Mouse (Mus musculus): Measurements from ENCODE around the gene Mtf2.
A peak's percentile ranks its signal among the peaks of the same experiment; 100 is the strongest.
"Not testable (repeated sequence)": the region's sequence is repeated elsewhere in the genome, so short reads cannot be mapped to it uniquely, and the experiment has no call there.

The Mtf2 gene

DNA sequence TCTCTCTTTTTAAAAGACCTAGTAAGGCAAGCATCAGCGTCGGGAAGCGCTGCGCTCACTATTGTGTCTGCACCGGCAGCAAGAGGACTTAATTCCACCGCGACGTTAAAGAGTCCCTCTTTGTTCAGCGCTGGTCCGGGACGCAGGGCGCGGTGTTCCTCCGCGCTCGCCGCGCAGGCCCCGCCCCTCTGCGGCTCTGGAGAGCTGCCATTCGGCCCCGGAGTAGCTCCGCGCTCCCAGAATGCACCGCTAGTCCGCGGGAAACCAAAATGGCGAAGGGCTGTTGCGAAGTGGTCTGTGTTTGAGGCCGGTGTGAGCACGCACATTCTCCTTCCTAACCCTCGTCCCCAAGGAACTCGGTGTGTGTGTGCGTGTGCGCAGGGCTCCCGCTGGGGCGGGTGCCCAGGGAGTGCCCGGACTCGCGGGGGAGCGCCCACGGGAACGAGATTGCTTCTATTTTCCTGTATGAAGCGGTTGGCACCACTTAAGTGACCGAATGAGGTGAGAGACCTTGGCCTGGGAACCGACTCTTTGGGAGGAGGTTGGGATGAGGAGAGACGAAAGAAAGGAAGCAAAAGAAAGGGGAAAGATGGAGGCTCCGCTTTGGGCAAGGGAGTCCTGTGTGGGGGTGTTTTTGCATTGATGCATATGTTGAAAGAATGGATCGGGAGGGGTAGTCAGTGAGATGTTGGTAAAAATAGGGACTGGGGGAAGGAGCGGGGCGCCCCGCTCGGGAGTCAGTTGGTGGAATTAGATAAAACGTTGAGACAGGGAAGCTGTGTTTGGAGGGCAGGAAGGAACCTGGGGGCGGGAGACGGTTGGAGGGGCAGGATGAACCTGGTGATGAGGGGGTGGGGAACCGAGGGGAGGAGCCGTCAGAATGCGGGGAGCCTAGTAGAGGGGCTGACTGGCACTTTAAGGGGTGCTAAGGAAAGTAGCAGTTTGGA lies at the start of gene Mtf2:
TSS of gene Mtf2 (plus strand) at position 210 of the 947 bp plus-strand sequence.
- H3K36me3 ChIP-seq (ENCODE audit: control insufficient read depth, insufficient read depth, low read length, poor library complexity, severe bottlenecking), result no peaks in the 10 kb centered on the region
- H3K27me3 ChIP-seq (ENCODE audit: control insufficient read depth, insufficient read depth, low read length, poor library complexity, severe bottlenecking), result 0 out of 2 replicates have a peak, but pooled peaks cover 2% of the 10 kb centered on the region
- peak; percentile 97 for DNase-seq (ENCODE audit: low read depth, low spot score)

DNA sequence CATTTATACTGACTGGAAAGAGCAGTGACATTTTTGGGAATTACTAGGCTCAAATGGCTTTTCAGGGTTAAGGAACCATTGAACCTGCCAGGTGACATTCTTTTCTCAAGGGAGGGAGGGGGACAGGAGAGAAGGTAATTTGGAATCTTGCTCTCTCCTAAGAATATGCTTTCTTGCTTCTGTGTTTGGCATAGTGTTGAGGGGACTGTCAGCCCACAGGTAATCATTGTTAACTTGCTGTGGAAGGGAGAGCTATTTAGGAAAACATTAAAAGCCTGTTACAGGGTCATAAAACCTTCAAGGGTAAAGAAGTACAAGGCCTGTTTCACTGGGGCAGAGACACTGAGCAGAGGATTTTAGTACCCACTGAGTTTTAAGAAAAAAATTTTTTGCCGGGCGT lies 48.2 kb upstream of the Mtf2 start:
- no peak for DNase-seq (ENCODE audit: low read depth, low spot score)
- Histone ChIP-seq H3K36me3 (ENCODE audit: control insufficient read depth, insufficient read depth, low read length, poor library complexity, severe bottlenecking) (no peaks in the 10 kb centered on the region), H3K27me3 (ENCODE audit: control insufficient read depth, insufficient read depth, low read length, poor library complexity, severe bottlenecking) (no peaks in the 10 kb centered on the region; the same call in 1 of the 2 replicates)

DNA sequence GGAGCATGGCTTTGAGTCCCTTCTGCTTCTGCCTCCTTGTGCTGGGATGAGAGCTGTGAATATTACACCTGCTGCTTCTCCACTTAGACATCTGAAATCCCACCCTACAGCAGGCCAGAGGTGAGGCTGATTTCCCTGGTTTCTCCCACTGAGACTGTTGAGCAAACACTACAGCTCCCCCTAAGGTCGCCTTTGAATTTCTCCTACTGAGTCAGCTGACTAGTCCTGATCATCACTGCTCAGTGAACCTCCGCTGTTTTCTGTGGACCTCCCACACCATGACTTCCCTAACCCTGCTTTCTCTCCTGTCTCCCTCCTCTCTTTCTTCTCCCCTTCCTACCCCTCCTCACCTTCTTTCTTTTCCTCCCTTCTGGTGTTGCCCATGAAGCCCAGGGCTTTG lies 46.1 kb upstream of the Mtf2 start:
- H3K36me3 ChIP-seq (ENCODE audit: control insufficient read depth, insufficient read depth, low read length, poor library complexity, severe bottlenecking), result no peaks in the 10 kb centered on the region
- no peaks in the 10 kb centered on the region; the same call in 1 of the 2 replicates for H3K27me3 ChIP-seq (ENCODE audit: control insufficient read depth, insufficient read depth, low read length, poor library complexity, severe bottlenecking)
- peak; percentile 16 for DNase-seq (ENCODE audit: low read depth, low spot score)

DNA sequence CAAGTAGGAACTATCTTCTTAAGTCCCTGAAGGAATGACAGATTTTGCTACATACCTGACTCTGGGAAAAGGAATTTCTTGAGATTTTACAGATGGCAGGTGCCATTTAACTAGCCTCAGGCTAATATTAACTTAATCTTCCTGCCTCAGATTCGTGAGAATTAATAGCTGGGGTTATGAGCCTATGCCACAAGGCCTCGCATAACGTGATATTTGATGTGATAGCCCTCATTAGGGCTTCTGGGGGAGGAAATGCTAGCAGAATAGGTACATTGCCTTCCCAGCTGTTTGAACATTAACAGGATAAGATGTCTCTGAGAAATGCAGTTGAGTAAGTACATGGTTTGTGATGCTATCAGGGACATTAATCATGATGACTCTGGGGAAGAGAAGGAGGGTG lies 44.1 kb upstream of the Mtf2 start:
- Histone ChIP-seq H3K27me3 (ENCODE audit: control insufficient read depth, insufficient read depth, low read length, poor library complexity, severe bottlenecking) (no peaks in the 10 kb centered on the region; the same call in 1 of the 2 replicates), H3K36me3 (ENCODE audit: control insufficient read depth, insufficient read depth, low read length, poor library complexity, severe bottlenecking) (no peaks in the 10 kb centered on the region)
- no peak for DNase-seq (ENCODE audit: low read depth, low spot score)

DNA sequence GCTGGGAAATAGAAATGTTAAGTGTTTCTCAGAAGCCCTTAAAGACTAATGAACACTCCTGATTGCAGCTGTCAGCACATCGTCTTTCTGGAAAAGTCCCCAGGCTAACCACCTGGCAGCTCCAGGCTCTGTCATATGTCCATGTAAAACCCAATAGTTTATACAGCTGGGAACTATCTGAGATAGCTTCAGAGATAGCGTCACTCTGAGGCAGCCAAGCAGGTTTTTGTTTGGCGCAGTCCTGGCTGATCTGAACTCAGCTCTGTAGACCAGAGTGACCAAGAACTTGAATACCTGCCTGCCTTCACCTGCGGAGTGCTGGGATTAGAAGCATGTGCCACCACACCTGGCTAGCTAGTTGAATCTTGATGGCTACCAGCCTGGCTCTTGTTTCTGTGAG lies 37.2 kb upstream of the Mtf2 start:
- H3K36me3 ChIP-seq (ENCODE audit: control insufficient read depth, insufficient read depth, low read length, poor library complexity, severe bottlenecking), result no peaks in the 10 kb centered on the region
- H3K27me3 ChIP-seq (ENCODE audit: control insufficient read depth, insufficient read depth, low read length, poor library complexity, severe bottlenecking), result no peaks in the 10 kb centered on the region; the same call in 1 of the 2 replicates
- no peak for DNase-seq (ENCODE audit: low read depth, low spot score)

DNA sequence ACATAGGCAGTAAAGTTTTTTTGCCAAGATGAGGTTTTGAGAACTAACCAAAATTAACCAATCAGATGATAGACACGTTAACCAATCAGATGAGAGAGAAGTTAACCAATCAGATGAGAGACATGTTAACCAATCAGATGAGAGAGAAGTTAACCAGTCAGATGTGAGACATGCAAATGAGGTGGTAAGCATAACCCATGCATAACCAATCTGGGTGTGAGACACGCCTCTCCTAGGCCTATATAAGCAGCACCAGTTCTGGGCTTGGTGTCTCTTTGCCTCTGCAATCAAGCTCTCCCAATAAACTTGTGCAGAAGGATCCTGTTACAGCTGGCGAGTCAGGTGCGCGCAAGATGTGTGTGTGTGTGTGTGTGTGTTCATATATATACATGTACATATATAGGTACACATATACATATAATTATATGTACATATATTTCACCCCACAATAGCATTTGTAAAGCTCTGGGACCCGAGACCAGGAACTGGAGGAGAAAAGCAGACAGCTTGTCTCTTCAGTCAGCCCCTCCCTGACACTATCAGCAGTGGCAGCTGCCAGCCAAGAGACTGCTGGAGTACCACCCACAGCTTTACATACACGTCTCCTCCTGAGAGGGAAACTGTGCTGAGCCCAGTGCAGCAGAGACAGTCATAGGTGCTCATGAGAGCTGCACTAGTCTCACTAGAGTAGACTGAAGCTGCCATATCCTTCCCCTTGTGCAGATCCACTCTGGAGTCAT lies 36.5 kb upstream of the Mtf2 start:
- DNase-seq (ENCODE audit: low read depth, low spot score); H3K27me3 ChIP-seq (ENCODE audit: control insufficient read depth, insufficient read depth, low read length, poor library complexity, severe bottlenecking): not testable (repeated sequence)

DNA sequence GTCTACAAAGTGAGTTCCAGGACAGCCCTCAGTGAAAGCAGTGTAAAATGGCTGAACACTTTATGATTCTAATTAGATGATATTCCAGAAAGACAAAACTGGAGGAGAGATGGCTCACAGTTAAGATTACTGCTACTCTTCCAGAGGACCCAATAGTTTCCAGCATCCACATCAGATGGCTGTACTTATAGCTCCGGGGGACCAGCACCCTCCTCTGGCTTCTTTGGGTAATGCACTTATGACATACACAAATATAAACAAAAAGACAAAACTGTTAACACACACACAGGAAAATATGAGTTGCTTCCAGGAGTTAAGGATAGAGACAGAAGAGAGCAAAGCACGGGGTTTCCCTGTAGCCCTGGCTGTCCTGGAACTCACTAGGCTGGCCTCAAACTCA lies 35.5 kb upstream of the Mtf2 start:
- peak; percentile 39 for DNase-seq (ENCODE audit: low read depth, low spot score)
- Histone ChIP-seq H3K27me3 (ENCODE audit: control insufficient read depth, insufficient read depth, low read length, poor library complexity, severe bottlenecking) (no peaks in the 10 kb centered on the region), H3K36me3 (ENCODE audit: control insufficient read depth, insufficient read depth, low read length, poor library complexity, severe bottlenecking) (no peaks in the 10 kb centered on the region)

More for the DNA sequence above, 36.5 kb upstream of the Mtf2 start:
- H3K36me3 ChIP-seq (ENCODE audit: control insufficient read depth, insufficient read depth, low read length, poor library complexity, severe bottlenecking), result not testable (repeated sequence)

DNA sequence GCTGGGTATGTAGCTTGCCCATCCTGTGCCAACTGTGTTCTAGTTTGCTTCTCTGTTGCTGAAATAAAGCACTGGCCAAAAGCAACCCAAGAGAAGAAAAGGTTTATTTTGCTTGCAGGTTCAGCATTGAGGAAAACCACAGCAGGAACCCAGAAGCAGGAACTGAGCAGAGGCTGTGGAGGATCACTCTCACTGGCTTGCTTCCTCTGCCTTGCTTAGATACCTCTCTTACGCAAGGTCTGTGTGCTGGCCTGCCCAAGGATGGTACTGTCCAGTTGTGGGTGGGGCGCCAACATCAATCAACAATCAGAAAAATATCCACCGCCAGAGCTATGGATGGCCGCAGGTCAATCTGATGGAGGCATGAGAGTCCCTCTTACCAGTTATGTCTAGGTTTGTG lies 34.2 kb upstream of the Mtf2 start:
- no peaks in the 10 kb centered on the region for H3K27me3 ChIP-seq (ENCODE audit: control insufficient read depth, insufficient read depth, low read length, poor library complexity, severe bottlenecking)
- H3K36me3 ChIP-seq (ENCODE audit: control insufficient read depth, insufficient read depth, low read length, poor library complexity, severe bottlenecking), result no peaks in the 10 kb centered on the region
- DNase-seq (ENCODE audit: low read depth, low spot score), result no peak

DNA sequence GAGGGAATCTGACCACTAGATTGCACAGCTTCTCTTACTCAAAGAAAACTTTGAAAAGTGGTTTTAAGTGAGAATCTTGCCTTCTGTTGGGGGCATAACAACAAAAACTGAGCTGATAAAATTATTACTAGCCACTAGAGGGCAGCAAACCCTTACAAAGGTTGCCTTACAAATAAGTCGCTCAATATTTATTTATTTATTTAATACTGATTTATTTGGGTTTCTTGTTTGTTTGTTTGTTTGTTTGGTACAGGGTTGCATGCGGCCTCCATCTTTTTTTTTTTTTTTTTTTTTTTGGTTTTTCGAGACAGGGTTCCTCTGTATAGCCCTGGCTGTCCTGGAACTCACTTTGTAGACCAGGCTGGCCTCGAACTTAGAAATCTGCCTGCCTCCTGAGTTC lies 31.3 kb upstream of the Mtf2 start:
- DNase-seq (ENCODE audit: low read depth, low spot score), result peak; percentile 81
- H3K36me3 ChIP-seq (ENCODE audit: control insufficient read depth, insufficient read depth, low read length, poor library complexity, severe bottlenecking), result no peaks in the 10 kb centered on the region
- no peaks in the 10 kb centered on the region for H3K27me3 ChIP-seq (ENCODE audit: control insufficient read depth, insufficient read depth, low read length, poor library complexity, severe bottlenecking)

DNA sequence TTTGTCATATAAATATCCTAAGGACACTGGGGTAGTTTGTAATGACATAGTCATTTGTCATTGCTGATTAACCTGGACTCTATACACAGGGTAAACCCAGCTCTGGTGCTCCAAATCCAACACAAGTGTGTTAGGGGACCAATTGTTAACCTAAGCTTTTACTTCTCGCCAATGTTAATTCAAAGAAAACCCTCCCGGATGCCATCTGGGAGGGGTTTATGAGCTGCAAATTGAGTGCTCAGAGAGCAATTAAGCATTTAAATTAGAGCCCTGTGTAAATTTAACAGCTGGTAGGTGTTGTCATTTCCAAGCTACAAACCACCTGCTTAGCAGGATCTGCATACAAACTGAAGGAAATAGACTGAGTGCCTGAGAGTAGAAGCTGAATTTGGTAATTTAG lies 30.0 kb upstream of the Mtf2 start:
- H3K27me3 ChIP-seq (ENCODE audit: control insufficient read depth, insufficient read depth, low read length, poor library complexity, severe bottlenecking), result no peaks in the 10 kb centered on the region
- no peak for DNase-seq (ENCODE audit: low read depth, low spot score)
- no peaks in the 10 kb centered on the region for H3K36me3 ChIP-seq (ENCODE audit: control insufficient read depth, insufficient read depth, low read length, poor library complexity, severe bottlenecking)

DNA sequence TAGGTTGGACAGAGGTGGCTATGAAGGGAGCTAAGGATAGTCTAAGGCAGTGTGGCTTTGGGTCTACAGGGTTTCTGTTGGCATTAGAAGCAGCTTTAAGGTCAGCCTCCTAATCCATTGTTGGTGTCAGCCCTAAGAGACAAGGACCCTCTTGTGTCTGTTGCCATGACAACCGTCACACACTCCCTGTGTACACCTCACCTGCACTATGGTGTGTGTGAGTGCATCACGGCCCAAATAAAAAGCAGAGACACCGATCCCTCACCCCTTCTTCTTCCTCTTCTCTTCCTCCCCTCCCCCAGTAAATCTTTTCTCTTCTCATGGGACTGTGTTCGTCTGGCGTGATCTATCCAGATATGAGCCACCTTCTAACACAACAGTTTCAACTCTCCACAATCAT lies 23.4 kb upstream of the Mtf2 start:
- Histone ChIP-seq H3K27me3 (ENCODE audit: control insufficient read depth, insufficient read depth, low read length, poor library complexity, severe bottlenecking) (no peaks in the 10 kb centered on the region), H3K36me3 (ENCODE audit: control insufficient read depth, insufficient read depth, low read length, poor library complexity, severe bottlenecking) (no peaks in the 10 kb centered on the region)
- DNase-seq (ENCODE audit: low read depth, low spot score), result no peak

DNA sequence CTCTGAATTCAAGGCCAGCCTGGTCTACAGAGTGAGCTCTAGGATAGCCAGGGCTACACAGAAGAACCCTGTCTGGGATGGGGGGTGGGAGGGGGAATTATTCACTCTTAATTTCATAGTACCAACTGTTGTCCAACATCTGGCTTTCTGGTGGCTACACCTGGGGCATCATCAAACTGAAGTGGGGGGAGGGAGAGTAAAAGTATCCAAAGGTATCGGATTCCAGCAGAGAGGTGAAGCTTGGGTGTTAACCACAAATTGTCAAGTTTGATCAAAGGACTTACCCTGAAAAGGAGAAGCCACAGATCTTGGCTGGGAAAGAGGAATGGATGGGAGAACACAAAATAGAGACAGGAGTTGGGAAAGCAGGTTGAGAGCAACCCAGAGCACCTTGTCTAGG lies 21.6 kb upstream of the Mtf2 start:
- no peaks in the 10 kb centered on the region for H3K36me3 ChIP-seq (ENCODE audit: control insufficient read depth, insufficient read depth, low read length, poor library complexity, severe bottlenecking)
- H3K27me3 ChIP-seq (ENCODE audit: control insufficient read depth, insufficient read depth, low read length, poor library complexity, severe bottlenecking), result no peaks in the 10 kb centered on the region

DNA sequence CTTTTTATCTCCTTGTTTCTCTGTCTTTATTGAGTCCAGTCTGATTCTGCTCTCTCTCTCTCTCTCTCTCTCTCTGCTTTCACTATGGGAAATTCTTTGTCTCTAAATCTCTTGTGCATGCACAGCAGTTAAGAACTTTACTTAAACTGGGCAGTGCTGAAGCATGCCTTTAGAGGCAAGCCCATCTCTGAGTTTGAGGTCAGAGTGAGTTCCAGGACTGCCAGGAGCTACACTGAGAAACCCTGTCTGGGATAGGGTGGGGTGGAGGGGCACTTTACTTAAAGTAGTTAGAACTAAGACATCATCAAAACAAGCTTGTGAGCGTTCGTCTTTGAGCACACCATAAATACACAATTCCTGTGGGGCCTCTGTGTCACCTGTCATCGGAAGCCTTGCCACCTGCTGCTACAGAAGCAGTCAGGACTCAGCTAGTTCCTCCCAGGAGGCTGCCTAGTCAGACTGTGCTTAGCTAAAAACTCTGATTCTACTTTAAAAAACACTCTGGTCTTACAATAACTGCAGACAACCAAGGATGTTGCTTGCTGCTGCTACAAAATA lies 15.7 kb upstream of the Mtf2 start:
- Histone ChIP-seq H3K36me3 (ENCODE audit: control insufficient read depth, insufficient read depth, low read length, poor library complexity, severe bottlenecking) (no peaks in the 10 kb centered on the region), H3K27me3 (ENCODE audit: control insufficient read depth, insufficient read depth, low read length, poor library complexity, severe bottlenecking) (no peaks in the 10 kb centered on the region)
- peak; percentile 11 for DNase-seq (ENCODE audit: low read depth, low spot score)

More for the DNA sequence above, 21.6 kb upstream of the Mtf2 start:
- no peak for DNase-seq (ENCODE audit: low read depth, low spot score)

DNA sequence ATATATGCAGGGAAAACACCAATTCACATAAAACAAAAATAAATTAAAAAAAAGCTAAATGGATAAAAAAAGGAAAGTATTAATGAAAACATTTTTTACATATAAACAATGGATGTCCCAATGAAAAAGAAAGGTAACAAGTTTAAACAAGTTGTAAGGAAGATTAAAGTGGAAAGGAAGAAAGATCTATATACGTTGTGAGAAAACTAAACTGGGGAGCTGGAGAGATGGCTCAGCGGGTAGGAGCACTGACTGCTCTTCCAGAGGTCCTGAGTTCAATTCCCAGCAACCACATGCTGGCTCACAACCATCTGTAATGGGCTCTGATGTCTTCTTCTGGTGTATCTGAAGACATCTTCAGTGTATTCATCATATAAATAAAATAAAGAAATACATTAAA lies 14.4 kb upstream of the Mtf2 start:
- H3K36me3 ChIP-seq (ENCODE audit: control insufficient read depth, insufficient read depth, low read length, poor library complexity, severe bottlenecking), result no peaks in the 10 kb centered on the region
- H3K27me3 ChIP-seq (ENCODE audit: control insufficient read depth, insufficient read depth, low read length, poor library complexity, severe bottlenecking), result no peaks in the 10 kb centered on the region
- no peak for DNase-seq (ENCODE audit: low read depth, low spot score)

DNA sequence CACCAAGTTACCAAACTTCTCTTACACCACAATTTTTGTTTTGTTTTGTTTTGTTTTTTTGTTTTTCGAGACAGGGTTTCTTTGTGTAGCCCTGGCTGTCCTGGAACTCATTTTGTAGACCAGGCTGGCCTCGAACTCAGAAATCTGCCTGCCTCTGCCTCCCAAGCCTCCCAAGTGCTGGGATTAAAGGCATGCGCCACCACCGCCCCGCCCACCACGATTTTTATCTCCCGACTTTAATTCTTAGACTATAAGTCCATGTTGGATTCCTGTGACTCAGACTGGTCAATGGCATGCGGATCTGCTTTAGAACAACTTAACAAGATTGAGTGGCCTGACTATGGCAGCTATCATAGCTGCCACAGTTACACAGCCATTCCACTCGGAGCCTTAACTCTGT lies 13.7 kb upstream of the Mtf2 start:
- H3K27me3 ChIP-seq (ENCODE audit: control insufficient read depth, insufficient read depth, low read length, poor library complexity, severe bottlenecking); H3K36me3 ChIP-seq (ENCODE audit: control insufficient read depth, insufficient read depth, low read length, poor library complexity, severe bottlenecking); DNase-seq (ENCODE audit: low read depth, low spot score): not testable (repeated sequence)

Measured in splenic B cell, adult 2 months (primary cell).